In genomic region chr6:83696684-83697083, GRCm38 (mm10) we compare ENCODE assay signal across 21 mouse cellular contexts. TPM values are rescaled to one million over a fixed set of nuclear protein-coding genes. Genes with fewer than 3 reads are reported as not detected.
"Had no signal": no experiment of that assay in that cellular context is flagged by ENCODE, and none has a peak within 500 bp of the region (broad histone marks: within the 10 kb centered on the region; RNA-seq: fewer than 3 reads in every experiment).

No protein-coding gene starts in this region.

- H3K9me3 ChIP-seq: limb, embryonic 15.5 days; liver, embryonic 12.5 days; midbrain, embryonic 13.5 days; neural tube, embryonic 15.5 days had no signal

- H3K4me3 ChIP-seq: layer of hippocampus, adult 2 months; limb, embryonic 15.5 days; liver, embryonic 12.5 days; midbrain, embryonic 13.5 days; myocyte; neural tube, embryonic 15.5 days had no signal

- H3K9ac ChIP-seq: limb, embryonic 15.5 days; liver, embryonic 12.5 days; lung, embryonic 14.5 days; midbrain, embryonic 13.5 days; neural tube, embryonic 15.5 days had no signal

- H3K27ac ChIP-seq: layer of hippocampus, adult 2 months; limb, embryonic 15.5 days; liver, embryonic 12.5 days; midbrain, embryonic 13.5 days; neural tube, embryonic 15.5 days had no signal

- H3K4me2 ChIP-seq: limb, embryonic 15.5 days; liver, embryonic 12.5 days; lung, embryonic 14.5 days; midbrain, embryonic 13.5 days; neural tube, embryonic 15.5 days had no signal

- H3K4me1 ChIP-seq: liver, embryonic 12.5 days had no signal

- DNase-seq: kidney, adult 18-20 months; kidney, postnatal 10 days; kidney, postnatal 4 days; left cerebral cortex, postnatal 4 days; lung, embryonic 14.5 days; lung, postnatal 10 days; lung, postnatal 4 days; right cerebral cortex, adult 18-20 months; right cerebral cortex, postnatal 25 days; thymus, adult 18-20 months; thymus, postnatal 25 days had no signal

- ATAC-seq: liver, embryonic 12.5 days; midbrain, embryonic 13.5 days had no signal

- H3K36me3 ChIP-seq: limb, embryonic 15.5 days; liver, embryonic 12.5 days; midbrain, embryonic 13.5 days; neural tube, embryonic 15.5 days had no signal

RNA-seq across cellular contexts. Expression of gene Vax2, which starts 14.4 kb away (rescaled TPM):
- polyA plus RNA-seq: kidney, embryonic 14.5 days; liver, embryonic 12.5 days; liver, embryonic 16.5 days; lung, embryonic 14.5 days; neural tube, embryonic 11.5 days; neural tube, embryonic 15.5 days; small intestine, adult 2 months had no signal

RNA-seq across cellular contexts. Expression of gene Cd207, which starts 19.0 kb away (rescaled TPM):
- polyA plus RNA-seq: kidney, embryonic 14.5 days; limb, embryonic 15.5 days; lung, embryonic 14.5 days; midbrain, embryonic 13.5 days; myocyte; neural tube, embryonic 11.5 days; neural tube, embryonic 15.5 days; small intestine, adult 2 months had no signal

RNA-seq across cellular contexts. Expression of gene Clec4f, which starts 40.7 kb away (rescaled TPM):
- polyA plus RNA-seq: kidney, embryonic 14.5 days; limb, embryonic 15.5 days; lung, embryonic 14.5 days; midbrain, embryonic 13.5 days; myocyte; neural tube, embryonic 11.5 days; neural tube, embryonic 15.5 days; small intestine, adult 2 months had no signal

RNA-seq across cellular contexts. Expression of gene Atp6v1b1, which starts 46.1 kb away (rescaled TPM):
- polyA plus RNA-seq: limb, embryonic 15.5 days; liver, embryonic 12.5 days; liver, embryonic 16.5 days; lung, embryonic 14.5 days; midbrain, embryonic 13.5 days; myocyte; neural tube, embryonic 11.5 days; neural tube, embryonic 15.5 days; small intestine, adult 2 months had no signal
